Comparison of ENCODE assay signal across 21 mouse cellular contexts in the genomic region with DNA sequence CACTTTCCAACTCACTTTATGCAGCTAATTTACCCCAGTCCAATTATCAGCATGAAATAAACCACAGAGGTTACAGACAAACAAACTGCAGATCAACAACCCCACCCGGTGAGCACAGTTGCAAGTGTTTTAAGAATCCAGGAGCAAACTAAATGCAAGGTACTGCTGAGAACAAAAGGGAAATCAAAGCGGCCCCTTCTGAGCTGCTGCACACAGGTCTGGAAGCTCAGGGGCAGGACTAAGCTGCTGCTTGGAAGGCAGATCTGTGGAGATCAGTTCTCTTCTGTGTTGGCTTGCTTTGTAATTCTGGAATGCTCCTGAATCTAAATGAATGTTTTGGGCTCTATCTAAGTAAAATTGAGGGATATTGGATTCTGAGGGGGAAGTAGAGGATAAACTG. TPM values are rescaled to one million over a fixed set of nuclear protein-coding genes. Genes with fewer than 3 reads are reported as not detected.
"Had no signal": no experiment of that assay in that cellular context is flagged by ENCODE, and none has a peak within 500 bp of the region (broad histone marks: within the 10 kb centered on the region; RNA-seq: fewer than 3 reads in every experiment).

No protein-coding gene starts in this region.

- H3K4me1 ChIP-seq: kidney, embryonic 15.5 days; liver, embryonic 13.5 days; neural tube, embryonic 12.5 days; neural tube, embryonic 15.5 days had no signal

- H3K4me2 ChIP-seq: kidney, embryonic 15.5 days; liver, embryonic 13.5 days; midbrain, embryonic 12.5 days; neural tube, embryonic 12.5 days; neural tube, embryonic 15.5 days had no signal

- H3K27me3 ChIP-seq: kidney, embryonic 15.5 days; liver, embryonic 13.5 days; midbrain, embryonic 12.5 days; neural tube, embryonic 12.5 days; neural tube, embryonic 15.5 days had no signal

- DNase-seq: kidney, adult 8-10 months; kidney, postnatal 10 days; kidney, postnatal 36 days; layer of hippocampus, postnatal 36 days; liver, embryonic 13.5 days; lung, adult 2 months; lung, postnatal 14 days; lung, postnatal 4 days; right cerebral cortex, adult 18-20 months; right cerebral cortex, postnatal 14 days; right cerebral cortex, postnatal 4 days; thymus, adult 2 months; thymus, postnatal 14 days; thymus, postnatal 4 days had no signal

- H3K27ac ChIP-seq: kidney, embryonic 15.5 days; left cerebral cortex, adult 2 months; liver, embryonic 13.5 days; midbrain, embryonic 12.5 days; neural tube, embryonic 12.5 days; neural tube, embryonic 15.5 days; stomach, postnatal 0 days had no signal

- H3K9me3 ChIP-seq: kidney, embryonic 15.5 days; liver, embryonic 13.5 days; midbrain, embryonic 12.5 days; neural tube, embryonic 12.5 days; neural tube, embryonic 15.5 days had no signal

- H3K9ac ChIP-seq: kidney, embryonic 15.5 days; liver, embryonic 13.5 days; midbrain, embryonic 12.5 days; neural tube, embryonic 12.5 days; neural tube, embryonic 15.5 days had no signal

- H3K36me3 ChIP-seq: kidney, embryonic 15.5 days; liver, embryonic 13.5 days; midbrain, embryonic 12.5 days; neural tube, embryonic 12.5 days; neural tube, embryonic 15.5 days had no signal

- H3K4me3 ChIP-seq: kidney, embryonic 15.5 days; left cerebral cortex, adult 2 months; liver, embryonic 13.5 days; midbrain, embryonic 12.5 days; neural tube, embryonic 12.5 days; neural tube, embryonic 15.5 days had no signal

RNA-seq across cellular contexts. Expression of a gene that starts 25.2 kb away (rescaled TPM):
- total RNA-seq: megakaryocyte-erythroid progenitor cell, adult 5-6 weeks had no signal
